Mouse (Mus musculus) olfactory bulb, adult 2 months (tissue): ENCODE data around the gene Dgcr8. TPM values are rescaled to one million over a fixed set of nuclear protein-coding genes. Genes with fewer than 3 reads are reported as not detected.
A peak's percentile ranks its signal among the peaks of the same experiment; 100 is the strongest.

Experiments
- H3K27ac ChIP-seq: fragments of 200-500 bp; 2 replicates; pipeline ENCODE4 v1.5.1; 2012; ENCODE audit warnings: low read depth, low read length; ENCODE audit not compliant: insufficient read depth
- H3K4me1 ChIP-seq: fragments of 200-500 bp; 2 replicates; pipeline ENCODE4 v1.6.1; 2012; ENCODE audit warnings: low read length; ENCODE audit not compliant: control insufficient read depth, insufficient read depth
- H3K4me3 ChIP-seq: fragments of 200-500 bp; 2 replicates; pipeline ENCODE4 v1.5.1; 2012; ENCODE audit warnings: mild to moderate bottlenecking, low read depth, low read length, moderate library complexity; ENCODE audit not compliant: insufficient read depth
- CTCF ChIP-seq: fragments of 200-500 bp; IDR thresholded peaks from 2 replicates; pipeline ENCODE4 v1.5.1; 2012; ENCODE audit warnings: low read depth, mild to moderate bottlenecking, low read length, moderate library complexity; ENCODE audit not compliant: insufficient read depth
- POLR2A ChIP-seq: fragments of 200-500 bp; IDR thresholded peaks from 2 replicates; pipeline ENCODE4 v1.6.1; 2012; ENCODE audit warnings: mild to moderate bottlenecking, low read depth, low read length, moderate library complexity; ENCODE audit not compliant: insufficient read depth
- WGBS: fragments of 180-500 bp; shearing (Covaris S2); methylation state at CpG from one replicate; pipeline ENCODE4 v1.1.7; 2018; 5-methylcytosine and 5-hydroxymethylcytosine counted together
- polyA plus RNA-seq: library from polyadenylated mRNA; stranded (reverse); fragments of >200 nt; gene quantifications from 2 replicates; pipeline ENCODE4 v1.2.4, GENCODE M21; 2012; ENCODE audit warnings: low replicate concordance; ENCODE audit not compliant: missing spikeins, insufficient read depth, insufficient read length

Gene Dgcr8
- polyA plus RNA-seq, 1 experiment = not detected

DNA sequence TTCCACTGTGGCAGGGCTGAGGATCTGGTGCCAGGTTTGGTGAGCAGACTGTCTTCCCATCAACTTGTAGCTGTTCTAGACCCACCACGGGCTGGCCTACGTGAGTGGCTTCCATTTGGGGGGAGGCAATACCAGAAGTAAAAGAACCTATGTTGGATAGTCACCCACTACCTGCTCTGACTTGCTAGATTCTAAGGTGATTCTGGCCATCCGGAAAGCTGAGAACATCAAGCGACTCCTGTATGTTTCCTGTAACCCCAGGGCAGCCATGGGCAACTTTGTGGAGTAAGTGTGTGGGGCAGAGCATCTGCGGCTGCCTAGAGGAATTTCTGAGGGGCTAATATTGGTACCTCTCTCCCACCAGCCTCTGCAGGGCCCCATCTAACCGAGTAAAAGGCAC is 36.3 kb downstream of the Dgcr8 start:
- WGBS = 80% methylated on average over 6 of the region's 6 CpGs
- TF ChIP-seq CTCF (no peak), POLR2A (no peak)
- H3K27ac ChIP-seq = no peak overlapping the region
- H3K4me1 ChIP-seq = peaks cover 18% of the 10 kb centered on the region
- H3K4me3 ChIP-seq = no peak overlapping the region

DNA sequence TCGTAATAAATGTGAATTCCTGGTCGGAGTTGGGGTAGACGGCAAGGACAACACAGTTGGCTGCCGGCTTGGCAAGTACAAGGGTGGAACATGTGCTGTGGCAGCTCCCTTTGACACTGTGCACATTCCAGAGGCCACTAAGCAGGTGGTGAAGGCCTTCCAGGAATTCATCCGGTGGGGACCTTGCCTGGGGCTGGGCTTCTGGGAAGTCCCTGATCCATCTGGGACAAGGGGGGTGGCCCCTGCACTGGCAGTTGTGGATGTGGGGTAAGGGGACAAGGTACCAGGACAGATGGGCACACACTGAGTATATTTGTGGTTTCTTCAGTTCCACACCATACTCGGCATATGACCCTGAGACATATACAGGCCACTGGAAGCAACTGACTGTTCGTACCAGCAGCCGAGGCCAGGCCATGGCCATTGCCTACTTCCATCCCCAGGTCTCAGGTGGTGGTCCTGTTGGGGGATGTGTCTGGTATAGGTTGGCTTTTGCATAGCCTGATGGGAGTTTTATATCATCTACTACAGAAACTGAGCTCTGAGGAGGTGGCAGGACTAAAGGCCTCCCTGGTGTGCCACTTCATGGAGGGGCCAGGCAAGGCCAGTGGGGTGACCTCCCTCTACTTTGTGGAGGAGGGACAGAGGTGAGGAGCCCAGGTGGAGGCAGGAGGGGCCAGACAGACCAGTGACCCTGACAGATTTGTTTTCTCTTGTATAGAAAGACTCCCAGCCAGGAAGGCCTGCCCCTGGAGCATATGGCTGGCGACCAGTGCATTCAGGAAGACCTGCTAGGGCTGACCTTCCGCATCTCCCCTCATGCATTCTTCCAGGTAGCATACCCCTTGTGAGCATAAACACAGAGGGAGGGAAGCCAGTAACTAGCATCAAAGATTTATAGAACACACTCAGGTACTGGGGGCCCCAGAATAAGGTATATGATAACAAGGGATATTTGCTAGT is 37.9 kb downstream of the Dgcr8 start:
- H3K4me1 ChIP-seq = peaks cover 18% of the 10 kb centered on the region
- no peak overlapping the region for H3K27ac ChIP-seq
- WGBS = 63% methylated on average over 10 of the region's 10 CpGs
- TF ChIP-seq CTCF = no peak
- no peak for TF ChIP-seq POLR2A
- no peak overlapping the region for H3K4me3 ChIP-seq

DNA sequence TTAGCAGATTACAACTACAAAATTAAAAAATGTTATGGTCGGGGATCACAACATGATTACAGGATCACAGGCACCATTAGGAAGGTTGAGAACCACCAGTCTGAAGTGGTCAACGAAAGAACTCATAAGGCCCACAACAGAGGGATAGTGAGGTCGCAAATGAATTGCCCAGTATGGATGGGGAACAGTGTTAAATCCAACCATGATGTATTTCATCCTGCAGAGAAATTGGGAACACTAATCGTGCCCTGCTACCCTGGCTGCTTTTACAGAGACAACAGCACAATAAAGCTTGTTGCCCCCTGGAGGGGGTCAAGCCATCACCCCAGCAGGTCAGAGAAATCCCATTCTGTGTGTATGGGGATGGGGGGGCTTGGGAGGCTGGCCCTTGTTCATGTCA is 38.8 kb downstream of the Dgcr8 start:
- Histone ChIP-seq H3K27ac (no peak overlapping the region), H3K4me1 (peaks cover 18% of the 10 kb centered on the region), H3K4me3 (no peak overlapping the region)
- TF ChIP-seq CTCF = no peak
- whole genome bisulfite sequencing = 50% methylated on average over 4 of the region's 4 CpGs

DNA sequence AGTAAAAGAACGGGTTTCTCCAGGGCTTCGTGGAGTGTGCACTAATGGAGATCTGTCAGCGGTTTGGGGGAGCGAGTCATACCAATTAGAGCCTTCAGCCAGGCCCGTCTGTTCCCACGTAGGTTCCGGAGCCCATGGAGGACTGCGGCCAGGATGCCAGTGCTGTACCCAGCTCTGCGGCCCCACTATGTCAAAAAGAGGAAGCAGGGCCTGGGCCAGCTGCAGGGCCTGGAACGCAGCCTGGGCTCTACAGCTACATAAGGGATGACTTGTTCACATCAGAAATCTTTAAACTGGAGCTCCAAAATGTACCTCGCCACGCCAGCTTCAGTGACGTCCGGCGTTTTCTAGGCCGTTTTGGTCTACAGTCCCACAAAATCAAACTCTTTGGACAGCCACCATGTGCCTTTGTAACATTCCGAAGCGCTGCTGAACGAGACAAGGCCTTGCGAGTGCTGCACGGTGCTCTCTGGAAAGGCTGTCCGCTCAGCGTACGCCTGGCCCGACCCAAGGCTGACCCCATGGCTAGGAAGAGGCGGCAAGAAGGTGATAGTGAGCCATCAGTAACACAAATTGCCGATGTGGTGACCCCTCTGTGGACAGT is 39.6 kb downstream of the Dgcr8 start:
- TF ChIP-seq CTCF = no peak
- no peak for TF ChIP-seq POLR2A
- peak overlapping the region; percentile 77 for H3K4me3 ChIP-seq

DNA sequence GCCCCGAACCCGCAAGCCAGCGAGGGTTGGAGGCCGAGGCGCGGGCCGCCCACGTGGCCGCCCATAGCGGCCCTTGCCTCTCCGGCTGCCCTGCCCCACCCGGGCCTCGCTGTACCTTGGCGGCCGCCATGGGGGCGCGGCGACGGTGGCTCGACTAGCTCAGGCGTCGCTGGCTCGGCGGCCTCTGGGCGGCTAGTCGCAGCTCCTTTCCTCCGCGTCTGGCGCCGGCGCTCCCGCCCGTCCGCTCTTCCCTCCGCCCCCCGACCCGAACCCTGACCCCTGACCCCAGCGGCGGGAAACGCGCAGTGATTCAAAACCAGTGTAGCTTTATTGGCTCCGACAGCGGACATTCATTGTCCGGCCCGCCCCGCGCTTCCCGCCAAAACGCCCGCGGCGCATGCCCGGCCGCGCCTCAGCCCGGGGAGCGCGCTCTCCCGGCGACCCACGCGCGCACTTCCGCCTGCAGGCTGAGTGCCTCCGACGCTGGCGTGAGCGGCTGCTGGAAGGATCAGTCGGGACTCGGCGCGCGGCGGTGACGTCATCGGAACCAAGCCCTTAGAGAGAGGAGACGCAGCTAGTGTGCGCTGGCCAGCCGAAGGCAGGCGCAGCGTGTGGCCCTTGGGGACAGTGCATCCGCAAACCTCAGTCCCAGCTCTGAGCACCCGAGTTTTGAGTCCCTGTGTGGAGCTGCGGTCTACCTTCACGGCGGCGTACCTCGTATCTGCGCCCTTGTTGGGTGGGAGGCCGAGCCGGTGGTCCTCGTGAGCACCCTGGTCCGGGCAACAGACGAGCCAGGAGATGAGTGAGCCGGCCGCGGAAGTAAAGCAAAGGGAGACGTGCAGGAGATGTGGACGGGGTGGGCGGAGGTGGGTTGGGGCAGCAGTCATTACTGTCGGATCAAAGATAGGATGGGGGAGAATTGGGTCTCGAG is 40.3 kb downstream of the Dgcr8 start, which contains the start of the genes Trmt2a and Ranbp1:
Trmt2a (plus strand) TSS at position 247 of the 931 bp plus-strand sequence.
Ranbp1 (minus strand) TSS at position 300 of the 931 bp plus-strand sequence.
- peak within 1 kb of the TSS; percentile 77 for H3K4me3 ChIP-seq
- under 1% methylated on average over 102 of the region's 102 CpGs for WGBS
- peak within 1 kb of the TSS; percentile 86 for H3K27ac ChIP-seq
- TF ChIP-seq POLR2A (peak; percentile 69; the same call in 1 of the 2 replicates), CTCF (no peak)
- H3K4me1 ChIP-seq = peaks cover 18% of the 10 kb centered on the region

More for the DNA sequence above, 39.6 kb downstream of the Dgcr8 start:
- WGBS = 5% methylated on average over 27 of the region's 27 CpGs
- H3K27ac ChIP-seq = no peak overlapping the region; the same call in 1 of the 2 replicates
- peaks cover 18% of the 10 kb centered on the region for H3K4me1 ChIP-seq

DNA sequence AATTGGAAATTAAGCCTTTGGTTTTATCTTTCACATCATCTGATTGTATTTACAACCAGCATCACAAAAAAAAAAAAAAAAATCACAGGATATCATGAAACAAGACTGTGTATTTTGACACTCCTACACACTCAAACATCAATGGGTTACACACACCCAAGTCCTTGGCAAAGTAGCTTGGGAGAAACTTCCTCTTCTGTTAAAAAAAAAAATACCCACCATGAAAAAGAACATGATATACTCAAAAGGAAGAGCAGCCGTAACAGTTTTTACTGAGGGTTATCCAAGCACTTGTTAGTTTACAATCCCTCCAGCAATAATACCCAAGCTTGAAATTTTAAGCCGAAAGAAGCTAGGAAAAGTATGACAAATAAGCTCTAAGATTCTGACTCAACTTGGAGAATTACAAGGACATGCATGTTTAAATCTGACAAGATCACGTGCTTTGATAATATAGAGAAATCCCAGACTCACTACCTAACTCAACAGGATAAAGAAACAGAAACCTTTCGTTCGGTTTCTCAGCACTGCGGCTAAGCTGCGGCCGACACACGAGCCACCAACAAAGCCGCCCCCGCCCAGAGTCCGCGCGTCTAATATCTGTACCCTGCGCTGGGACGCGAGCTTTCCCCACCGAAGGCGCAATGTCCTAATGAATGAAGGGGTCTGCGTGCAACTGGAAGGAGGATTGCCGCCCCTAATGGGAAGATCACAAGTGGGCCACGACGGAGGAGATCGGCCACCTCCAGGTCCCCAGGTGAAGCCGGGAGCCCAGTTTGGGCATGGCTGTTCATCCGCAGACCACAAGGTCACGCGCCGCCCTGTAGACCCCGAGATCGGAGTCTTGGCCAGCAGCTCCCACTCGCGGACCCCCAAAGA is 41.3 kb downstream of the Dgcr8 start:
- Histone ChIP-seq H3K27ac (peak overlapping the region; percentile 58), H3K4me1 (peaks cover 18% of the 10 kb centered on the region), H3K4me3 (peak overlapping the region; percentile 77)
- TF ChIP-seq CTCF (no peak), POLR2A (no peak)
- under 1% methylated on average over 30 of the region's 33 CpGs for WGBS

DNA sequence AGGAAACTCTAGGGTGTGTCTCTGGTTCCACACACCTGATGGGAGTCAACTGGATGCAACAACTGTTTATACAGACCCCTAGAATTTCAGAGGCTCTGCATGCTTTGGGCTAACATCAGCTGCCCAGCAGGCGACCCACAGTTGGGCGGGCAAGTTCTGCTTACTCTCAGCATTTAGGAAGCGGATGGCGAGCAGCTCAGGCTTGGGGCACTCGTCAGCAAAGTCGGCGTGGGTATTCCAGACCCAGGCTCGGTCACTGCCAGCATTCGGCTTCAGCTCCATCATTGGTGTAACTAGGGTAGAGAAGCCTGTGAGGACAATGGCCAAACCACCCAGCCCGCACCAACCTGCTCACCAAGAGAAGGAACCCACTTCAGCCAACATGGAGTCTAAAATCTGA is 47.5 kb downstream of the Dgcr8 start:
- WGBS = 88% methylated on average over 10 of the region's 10 CpGs
- H3K4me3 ChIP-seq = no peak overlapping the region
- H3K27ac ChIP-seq = no peak overlapping the region
- no peak for TF ChIP-seq CTCF
- no peak for TF ChIP-seq POLR2A
- peaks cover under 1% of the 10 kb centered on the region for H3K4me1 ChIP-seq
